Mouse (Mus musculus) olfactory bulb, adult 2 months (tissue): Measurements from ENCODE around the gene Mapk11. TPM values are rescaled to one million over a fixed set of nuclear protein-coding genes. Genes with fewer than 3 reads are reported as not detected.

ENCODE experiments used
- H3K27ac ChIP-seq: fragments of 200-500 bp; 2 replicates; pipeline ENCODE4 v1.5.1; 2012; ENCODE audit warnings: low read depth, low read length; ENCODE audit not compliant: insufficient read depth
- H3K4me1 ChIP-seq: fragments of 200-500 bp; 2 replicates; pipeline ENCODE4 v1.6.1; 2012; ENCODE audit warnings: low read length; ENCODE audit not compliant: control insufficient read depth, insufficient read depth
- H3K4me3 ChIP-seq: fragments of 200-500 bp; 2 replicates; pipeline ENCODE4 v1.5.1; 2012; ENCODE audit warnings: mild to moderate bottlenecking, low read depth, low read length, moderate library complexity; ENCODE audit not compliant: insufficient read depth
- CTCF ChIP-seq: fragments of 200-500 bp; IDR thresholded peaks from 2 replicates; pipeline ENCODE4 v1.5.1; 2012; ENCODE audit warnings: low read depth, mild to moderate bottlenecking, low read length, moderate library complexity; ENCODE audit not compliant: insufficient read depth
- POLR2A ChIP-seq: fragments of 200-500 bp; IDR thresholded peaks from 2 replicates; pipeline ENCODE4 v1.6.1; 2012; ENCODE audit warnings: mild to moderate bottlenecking, low read depth, low read length, moderate library complexity; ENCODE audit not compliant: insufficient read depth
- WGBS: fragments of 180-500 bp; shearing (Covaris S2); methylation state at CpG from one replicate; pipeline ENCODE4 v1.1.7; 2018; 5-methylcytosine and 5-hydroxymethylcytosine counted together
- polyA plus RNA-seq: library from polyadenylated mRNA; stranded (reverse); fragments of >200 nt; gene quantifications from 2 replicates; pipeline ENCODE4 v1.2.4, GENCODE M21; 2012; ENCODE audit warnings: low replicate concordance; ENCODE audit not compliant: missing spikeins, insufficient read depth, insufficient read length

Gene Mapk11
- polyA plus RNA-seq, 1 experiment: not detected

- no peak for TF ChIP-seq CTCF
- H3K4me3 ChIP-seq: no peak overlapping the region
- H3K4me1 ChIP-seq: no peaks in the 10 kb centered on the region
- H3K27ac ChIP-seq: no peak overlapping the region
- WGBS: 71% methylated on average over 5 of the region's 5 CpGs
Measured at GRCm38 (mm10) chr15:89102646-89103045, 46.8 kb downstream of the Mapk11 start.

DNA sequence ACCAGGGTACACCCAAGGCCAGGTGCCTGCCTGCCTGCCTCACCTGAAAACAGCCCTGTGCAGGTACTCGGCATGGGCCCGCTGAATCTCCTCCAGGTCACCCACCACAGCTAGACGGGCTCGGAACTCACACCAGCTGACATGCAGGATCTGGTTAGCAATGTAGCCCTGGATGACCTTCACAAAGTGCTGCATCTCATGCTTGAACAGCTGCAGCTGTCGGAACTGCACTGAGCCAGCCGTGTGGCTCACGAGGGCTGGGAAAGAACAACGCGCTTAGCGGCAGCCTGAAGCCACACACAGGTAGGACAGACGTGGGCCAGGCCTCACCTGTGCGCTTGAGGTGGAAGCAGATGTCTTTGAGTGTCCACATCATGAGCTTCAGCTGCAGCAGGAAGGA, 48.6 kb downstream of the Mapk11 start:
- Histone ChIP-seq H3K4me3 (no peak overlapping the region), H3K27ac (no peak overlapping the region), H3K4me1 (no peaks in the 10 kb centered on the region)
- TF ChIP-seq CTCF: no peak
- TF ChIP-seq POLR2A: no peak
- 73% methylated on average over 12 of the region's 12 CpGs for WGBS

- H3K4me1 ChIP-seq: no peaks in the 10 kb centered on the region
- WGBS: 80% methylated on average over 7 of the region's 7 CpGs
- no peak for TF ChIP-seq POLR2A
- TF ChIP-seq CTCF: no peak
- no peak overlapping the region for H3K4me3 ChIP-seq
- H3K27ac ChIP-seq: no peak overlapping the region
Measured at GRCm38 (mm10) chr15:89098616-89099015, 50.8 kb downstream of the Mapk11 start.

DNA sequence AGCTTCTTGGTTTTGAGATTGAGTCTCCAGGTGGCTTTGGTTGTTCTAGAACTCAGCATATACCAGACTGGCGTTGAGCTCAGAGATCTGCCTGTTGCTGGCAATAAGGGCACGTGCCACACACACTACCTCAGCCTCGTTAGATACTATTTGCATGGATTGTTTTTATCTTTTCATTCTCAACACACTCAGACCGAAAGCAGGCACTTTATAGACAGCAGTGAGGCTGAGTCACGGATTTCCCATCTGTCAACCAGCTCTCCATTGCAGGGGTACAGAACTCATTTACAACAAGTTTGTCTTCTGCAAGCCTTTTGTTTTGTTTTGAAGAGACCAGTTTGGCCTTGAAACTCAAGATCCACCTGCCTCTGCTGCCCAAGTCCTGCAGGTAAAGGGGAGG, 52.0 kb downstream of the Mapk11 start:
- WGBS: 72% methylated on average over 5 of the region's 5 CpGs
- H3K27ac ChIP-seq: no peak overlapping the region
- H3K4me3 ChIP-seq: no peak overlapping the region
- no peaks in the 10 kb centered on the region for H3K4me1 ChIP-seq
- TF ChIP-seq POLR2A (no peak), CTCF (no peak)

Other genes starting within 250 kb of the Mapk11 start
- not detected in 2 replicates for gene Ttll8, start 195.2 kb downstream of the Mapk11 start, polyA plus RNA-seq
- gene Mlc1, start 170.6 kb downstream of the Mapk11 start, polyA plus RNA-seq: not detected in 2 replicates
- gene Mov10l1, start 166.7 kb downstream of the Mapk11 start, polyA plus RNA-seq: not detected in 2 replicates
- not detected in 2 replicates for gene Panx2, start 89.9 kb downstream of the Mapk11 start, polyA plus RNA-seq
- gene Trabd, start 74.5 kb downstream of the Mapk11 start, polyA plus RNA-seq: not detected in 2 replicates
- gene Selenoo, start 60.5 kb downstream of the Mapk11 start, polyA plus RNA-seq: not detected in 2 replicates
- gene Tubgcp6, start 26.5 kb downstream of the Mapk11 start, polyA plus RNA-seq: 77.8 TPM in 1 of 2 replicates, not detected in the other
- gene Hdac10, start 20.9 kb downstream of the Mapk11 start, polyA plus RNA-seq: not detected in 2 replicates
- not detected in 2 replicates for gene Mapk12, start 8.9 kb downstream of the Mapk11 start, polyA plus RNA-seq
- 46.6 TPM in 1 of 2 replicates, not detected in the other for gene Plxnb2, start 31.2 kb upstream of the Mapk11 start, polyA plus RNA-seq
- not detected in 2 replicates for gene Dennd6b, start 46.9 kb upstream of the Mapk11 start, polyA plus RNA-seq
- not detected in 2 replicates for gene Ppp6r2, start 61.9 kb upstream of the Mapk11 start, polyA plus RNA-seq
- gene Sbf1, start 165.7 kb upstream of the Mapk11 start, polyA plus RNA-seq: 913 TPM in 1 of 2 replicates, not detected in the other
- not detected in 2 replicates for gene Adm2, start 173.1 kb upstream of the Mapk11 start, polyA plus RNA-seq
- gene Miox, start 184.8 kb upstream of the Mapk11 start, polyA plus RNA-seq: not detected in 2 replicates
- gene Lmf2, start 206.0 kb upstream of the Mapk11 start, polyA plus RNA-seq: not detected in 2 replicates
- gene Ncaph2, start 206.1 kb upstream of the Mapk11 start, polyA plus RNA-seq: not detected in 2 replicates
- gene Sco2, start 224.2 kb upstream of the Mapk11 start, polyA plus RNA-seq: not detected in 2 replicates
- gene Tymp, start 227.4 kb upstream of the Mapk11 start, polyA plus RNA-seq: not detected in 2 replicates
- gene Odf3b, start 229.7 kb upstream of the Mapk11 start, polyA plus RNA-seq: not detected in 2 replicates
- not detected in 2 replicates for gene Klhdc7b, start 235.3 kb upstream of the Mapk11 start, polyA plus RNA-seq